Comparison of ENCODE assay signal across 11 mouse cellular contexts in genomic region chr12:99349650-99349997, GRCm38 (mm10).
A peak's percentile ranks its signal among the peaks of the same experiment; 100 is the strongest.
DNase-seq lines count a peak whose midpoint lies in the region; ATAC-seq lines count a peak whose summit lies in the region.
"Had no signal": no experiment of that assay in that cellular context is flagged by ENCODE, and none has a peak within 500 bp of the region (broad histone marks: within the 10 kb centered on the region; RNA-seq: fewer than 3 reads in every experiment).

No protein-coding gene starts in this region.

- no peaks in the 10 kb centered on the region for H3K36me3 ChIP-seq in liver, embryonic 13.5 days
- no peaks in the 10 kb centered on the region for H3K36me3 ChIP-seq in stomach, embryonic 16.5 days (ENCODE audit: control insufficient read depth, insufficient read depth, low read length)

- DNase-seq in lung, postnatal 36 days, result peak; percentile 70
- no peak for DNase-seq in lung, postnatal 25 days (ENCODE audit: low spot score)
- peak; percentile 73 for DNase-seq in liver, embryonic 13.5 days
- DNase-seq in testis, postnatal 14 days (ENCODE audit: low spot score), result no peak
- DNase-seq in gastrocnemius, postnatal 4 days (ENCODE audit: low spot score in 2 of 2), result no peak
- DNase-seq: kidney, adult 2 months; lung, embryonic 14.5 days; thymus, postnatal 25 days had no signal

- peak overlapping the region; percentile 41 for H3K4me2 ChIP-seq in liver, embryonic 13.5 days
- H3K4me2 ChIP-seq in stomach, embryonic 16.5 days (ENCODE audit: low read depth, low read length), result no peak overlapping the region
- H3K4me2 ChIP-seq: lung, embryonic 14.5 days had no signal

- no peaks in the 10 kb centered on the region for H3K27me3 ChIP-seq in liver, embryonic 13.5 days
- no peaks in the 10 kb centered on the region for H3K27me3 ChIP-seq in stomach, embryonic 16.5 days (ENCODE audit: control insufficient read depth, insufficient read depth, low read length)

- no peaks in the 10 kb centered on the region for H3K9me3 ChIP-seq in liver, embryonic 13.5 days (replicated peaks)
- no peaks in the 10 kb centered on the region for H3K9me3 ChIP-seq in stomach, embryonic 16.5 days (replicated peaks; ENCODE audit: control insufficient read depth, low read length)

- peak overlapping the region; percentile 52; the same call in 1 of the 2 replicates for H3K9ac ChIP-seq in liver, embryonic 13.5 days
- H3K9ac ChIP-seq in stomach, embryonic 16.5 days (ENCODE audit: low read length), result no peak overlapping the region
- H3K9ac ChIP-seq: lung, embryonic 14.5 days had no signal

- peak; percentile 88 for ATAC-seq in erythroblast, adult 5-6 weeks (replicated peaks; ENCODE audit: low FRiP score, poor library complexity, severe bottlenecking)
- ATAC-seq in liver, embryonic 13.5 days (ENCODE audit: low read depth), result peak; percentile 88
- peak; percentile 56; the same call in 1 of the 2 replicates for ATAC-seq in stomach, embryonic 16.5 days (ENCODE audit: insufficient read depth, low FRiP score)
- ATAC-seq: forebrain, embryonic 16.5 days had no signal

- H3K4me1 ChIP-seq in liver, embryonic 13.5 days (replicated peaks), result peaks cover 76% of the 10 kb centered on the region
- peaks cover 50% of the 10 kb centered on the region for H3K4me1 ChIP-seq in stomach, embryonic 16.5 days (ENCODE audit: control insufficient read depth, insufficient read depth, low read length)

- H3K4me3 ChIP-seq in liver, embryonic 13.5 days (replicated peaks), result no peak overlapping the region
- no peak overlapping the region for H3K4me3 ChIP-seq in stomach, embryonic 16.5 days (replicated peaks; ENCODE audit: low read length)

- 14% methylated on average over 9 of the region's 9 CpGs for WGBS in liver, embryonic 13.5 days (ENCODE audit: insufficient replicate concordance)
- WGBS in stomach, embryonic 16.5 days, result 63% methylated on average over 9 of the region's 9 CpGs

- H3K27ac ChIP-seq in liver, embryonic 13.5 days, result peak overlapping the region; percentile 89
- no peak overlapping the region for H3K27ac ChIP-seq in stomach, embryonic 16.5 days (ENCODE audit: low read length)

Comparison
In these comparisons a context has a peak if more than half of its experiments do, and no peak if none do; other contexts are left out.
1. DNase-seq: peak in lung, postnatal 36 days (single experiment) and liver, embryonic 13.5 days (single experiment); none in lung, postnatal 25 days (single experiment), testis, postnatal 14 days (single experiment) and gastrocnemius, postnatal 4 days (0 of 2).
2. Peak in every context shown above with its lines, with median percentiles within 50 percentile points of each other: ATAC-seq.